Mouse (Mus musculus): Measurements from ENCODE around the gene Celf2. TPM values are rescaled to one million over a fixed set of nuclear protein-coding genes. Genes with fewer than 3 reads are reported as not detected.

Gene Celf2
- polyA plus RNA-seq, 1 experiment from 2014 or later: 25.2 TPM

DNA sequence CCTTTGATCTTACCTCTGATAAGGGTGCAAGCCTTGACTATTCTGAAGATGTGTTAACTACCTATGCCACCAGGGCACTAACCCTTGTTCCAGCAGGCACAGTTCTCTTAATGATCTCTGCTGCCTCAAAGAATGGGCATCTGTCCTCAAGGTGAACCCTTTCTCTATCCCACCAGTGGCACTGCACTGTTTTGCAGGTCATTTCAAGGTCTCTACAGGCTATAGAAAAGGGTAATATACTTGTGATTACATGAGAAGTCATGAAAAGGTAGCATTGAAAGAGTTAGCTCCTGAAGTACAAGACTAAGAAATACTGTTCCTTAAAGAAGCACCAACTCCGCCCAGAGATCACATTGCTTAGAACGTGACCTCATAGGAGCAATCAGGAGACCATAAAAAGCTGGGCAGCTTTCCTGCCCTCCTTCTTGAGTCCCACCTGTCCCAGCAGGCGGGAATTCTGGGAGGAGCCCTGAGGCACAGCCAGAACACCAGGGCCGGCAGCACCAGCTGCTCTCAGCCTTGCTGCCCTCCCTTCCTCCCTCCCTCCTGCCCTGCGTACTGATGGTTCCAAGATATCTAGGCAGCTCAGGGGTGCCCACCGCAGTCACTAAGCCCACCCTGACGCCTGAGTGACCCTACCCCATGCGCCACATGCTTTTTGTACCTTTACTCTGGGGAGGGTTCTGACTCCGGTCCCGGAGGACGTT is 788.5 kb downstream of the Celf2 start:
- DNase-seq (ENCODE audit: low read depth, low spot score) (no peak), ATAC-seq (no peak)
- TF ChIP-seq CTCF (IDR thresholded peaks at IDR 0.05): no peak
- ChIA-PET POLR2A (no interaction called here), CTCF (interaction anchor here (2.0 kb wide), 1 partner anchor 15 kb away, joined by 5 read pairs; no protein-coding TSS in a partner anchor)
- H3K27me3 ChIP-seq: no peaks in the 10 kb centered on the region
- in situ Hi-C loops (cut with MboI; ENCODE audit: low pct_unique_long_range_greater_than_20kb): loop anchor here (25.0 kb wide), 1 partner anchor 534 kb away; no protein-coding TSS in a partner anchor

DNA sequence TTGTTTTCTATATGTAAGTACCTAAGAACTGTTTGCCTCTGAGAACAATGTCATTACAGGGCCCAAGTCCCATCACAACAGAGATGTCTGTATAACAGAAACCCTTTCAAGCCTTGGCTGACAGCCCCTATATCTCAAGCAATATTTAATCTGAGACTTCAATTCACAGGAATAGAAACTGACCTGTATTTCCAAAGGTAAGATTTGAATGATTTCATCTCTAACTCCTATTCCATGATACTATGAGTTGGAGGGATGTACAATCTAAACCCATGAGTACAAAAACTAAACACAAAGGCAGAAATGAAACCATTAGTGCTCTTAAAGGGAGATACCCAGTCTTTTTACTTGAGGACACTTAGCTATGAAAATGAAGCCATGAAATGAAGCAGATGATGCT is 790.5 kb downstream of the Celf2 start:
- in situ Hi-C loops (cut with MboI; ENCODE audit: low pct_unique_long_range_greater_than_20kb): loop anchor here (25.0 kb wide), 1 partner anchor 532 kb away; no protein-coding TSS in a partner anchor
- no peaks in the 10 kb centered on the region for H3K27me3 ChIP-seq
- CTCF ChIA-PET: no interaction called here
- DNase-seq (ENCODE audit: low read depth, low spot score) (no peak), ATAC-seq (no peak)
- POLR2A ChIA-PET: no interaction called here
- no peak for TF ChIP-seq CTCF (IDR thresholded peaks at IDR 0.05)

DNA sequence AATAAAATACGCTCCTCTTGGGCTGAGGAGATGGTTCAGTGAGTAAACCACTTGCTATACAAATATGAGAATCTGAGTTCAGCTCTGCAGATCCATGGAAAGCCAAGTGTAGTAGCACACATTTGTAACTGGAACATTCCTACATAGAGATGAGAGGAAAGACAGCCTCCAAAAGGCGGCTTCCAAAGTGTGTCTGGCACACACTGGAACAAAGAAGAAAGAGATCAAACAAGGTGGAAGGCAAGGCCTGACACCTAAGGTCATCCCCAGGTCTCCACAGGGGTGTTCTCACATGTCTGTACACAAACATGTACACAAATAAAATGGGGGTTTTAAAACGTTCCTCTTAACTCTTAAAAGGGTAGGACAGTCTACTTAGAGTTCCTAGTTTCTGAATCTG is 791.4 kb downstream of the Celf2 start:
- ATAC-seq (no peak), DNase-seq (ENCODE audit: low read depth, low spot score) (no peak)
- in situ Hi-C loops (cut with MboI; ENCODE audit: low pct_unique_long_range_greater_than_20kb): loop anchor here (25.0 kb wide), 1 partner anchor 531 kb away; no protein-coding TSS in a partner anchor
- ChIA-PET POLR2A (no interaction called here), CTCF (no interaction called here)
- no peaks in the 10 kb centered on the region for H3K27me3 ChIP-seq
- TF ChIP-seq CTCF (IDR thresholded peaks at IDR 0.05): no peak

DNA sequence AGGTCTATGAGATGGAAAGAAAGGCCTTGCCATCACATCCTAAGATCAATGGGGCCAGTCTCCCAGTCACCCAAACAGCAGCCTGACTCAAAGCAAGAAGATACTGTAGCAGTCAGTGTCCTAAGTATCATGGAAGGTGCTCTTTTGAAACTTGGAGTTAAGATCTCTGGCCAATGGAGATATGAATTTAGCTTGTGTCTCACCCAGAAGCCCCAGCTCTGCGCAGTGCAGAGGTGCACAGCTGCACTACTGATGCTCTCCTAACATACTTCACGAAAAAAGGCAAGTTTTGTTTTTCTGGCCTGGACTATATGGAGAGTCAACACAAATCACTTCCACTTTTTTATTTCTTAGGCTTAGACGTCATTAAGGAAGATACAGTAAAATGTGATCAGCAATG is 793.8 kb downstream of the Celf2 start:
- ChIA-PET CTCF (interaction anchor here (1.1 kb wide), 1 partner anchor 406 kb away, joined by 3 read pairs; no protein-coding TSS in a partner anchor), POLR2A (no interaction called here)
- in situ Hi-C loops (cut with MboI; ENCODE audit: low pct_unique_long_range_greater_than_20kb): loop anchor here (25.0 kb wide), 1 partner anchor 528 kb away; no protein-coding TSS in a partner anchor
- DNase-seq (ENCODE audit: low read depth, low spot score) (no peak), ATAC-seq (no peak)
- no peak for TF ChIP-seq CTCF (IDR thresholded peaks at IDR 0.05)
- no peaks in the 10 kb centered on the region for H3K27me3 ChIP-seq

DNA sequence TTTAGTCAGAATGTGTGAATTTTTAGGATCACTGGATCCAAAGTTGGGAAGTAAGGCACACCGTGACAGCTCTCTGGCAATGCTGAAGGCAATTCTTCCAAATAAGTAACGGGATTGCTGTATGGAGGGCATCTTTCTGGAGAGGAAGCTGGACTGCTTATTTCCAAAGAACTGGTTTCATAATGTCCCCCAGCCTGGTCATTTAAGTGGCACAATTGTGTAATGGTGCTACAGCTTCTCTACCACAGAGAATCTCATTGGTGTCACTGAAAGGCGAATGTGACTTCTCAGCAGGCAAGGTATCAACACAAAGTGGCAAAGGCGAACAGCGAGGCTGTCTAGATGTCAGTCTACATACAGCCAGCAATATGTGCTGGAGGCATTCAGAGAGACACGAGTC is 795.8 kb downstream of the Celf2 start:
- DNase-seq (ENCODE audit: low read depth, low spot score) (no peak), ATAC-seq (no peak)
- H3K27me3 ChIP-seq: no peaks in the 10 kb centered on the region
- CTCF ChIA-PET: no interaction called here
- POLR2A ChIA-PET: no interaction called here
- in situ Hi-C loops (cut with MboI; ENCODE audit: low pct_unique_long_range_greater_than_20kb): loop anchor here (25.0 kb wide), 1 partner anchor 526 kb away; no protein-coding TSS in a partner anchor
- TF ChIP-seq CTCF (IDR thresholded peaks at IDR 0.05): no peak

DNA sequence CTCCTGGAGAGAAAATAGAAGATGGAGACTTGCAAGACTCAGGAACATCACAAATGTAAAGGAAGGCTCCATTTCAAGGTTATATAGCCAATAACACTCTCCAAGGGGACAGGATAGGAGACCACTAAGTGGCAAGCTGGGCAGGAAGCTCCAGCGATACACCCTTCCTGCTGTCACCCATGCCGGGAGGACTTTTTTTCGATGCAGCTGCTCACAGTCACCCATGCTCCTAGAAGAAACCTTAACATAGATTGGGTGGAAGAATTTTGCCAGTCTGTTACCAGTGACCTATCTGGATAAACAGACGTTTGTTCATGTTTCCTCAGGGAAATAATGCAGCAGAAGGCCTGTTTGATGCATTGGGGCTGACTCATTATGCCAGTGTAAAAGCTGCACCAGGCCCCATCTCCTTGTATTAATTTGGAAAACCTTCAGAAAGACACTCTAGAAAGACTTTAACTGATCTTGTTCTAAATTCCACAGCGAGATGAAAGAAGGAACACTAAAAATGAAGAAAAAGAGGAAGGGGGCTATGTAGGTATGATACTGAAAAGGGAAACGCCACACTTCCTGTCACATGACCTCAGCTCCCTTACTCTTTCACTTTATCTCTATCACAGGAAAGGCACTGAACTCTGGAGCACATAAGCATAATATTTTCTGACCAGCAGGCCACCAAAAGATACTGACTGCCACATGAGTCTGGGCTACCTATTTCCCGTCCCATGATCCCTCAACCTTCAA is 798.5 kb downstream of the Celf2 start:
- TF ChIP-seq CTCF (IDR thresholded peaks at IDR 0.05): no peak
- ChIA-PET CTCF (no interaction called here), POLR2A (no interaction called here)
- DNase-seq (ENCODE audit: low read depth, low spot score) (no peak), ATAC-seq (no peak)
- in situ Hi-C loops (cut with MboI; ENCODE audit: low pct_unique_long_range_greater_than_20kb): loop anchor here (25.0 kb wide), 1 partner anchor 524 kb away; no protein-coding TSS in a partner anchor
- H3K27me3 ChIP-seq: no peaks in the 10 kb centered on the region

DNA sequence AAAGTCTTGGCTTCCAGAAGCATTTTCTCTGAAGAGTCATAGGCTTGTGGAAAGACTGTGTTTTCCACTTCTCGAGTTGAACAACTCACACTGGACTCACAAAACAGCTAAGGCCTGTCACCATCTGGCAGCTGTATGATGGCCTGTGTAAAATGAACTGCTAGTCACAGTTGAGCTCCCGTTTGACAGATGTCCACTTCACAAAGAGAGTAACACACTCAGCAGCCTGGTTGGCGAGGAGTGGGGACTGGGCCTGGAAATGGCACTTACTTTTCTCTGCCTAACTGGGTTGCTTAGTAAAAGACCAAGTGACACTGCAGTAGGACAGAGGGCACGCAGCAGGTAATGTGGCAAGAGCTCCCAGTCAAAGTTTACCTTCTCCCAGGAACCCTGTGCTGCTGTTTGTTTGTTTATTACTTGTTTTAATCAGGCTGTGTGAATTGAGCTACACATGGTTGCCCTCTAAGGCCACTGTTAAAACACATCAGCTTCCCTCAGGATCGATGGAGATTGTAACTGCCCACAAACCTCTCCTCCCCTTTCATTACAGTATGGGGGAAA is 801.3 kb downstream of the Celf2 start:
- ChIA-PET CTCF (interaction anchor here (0.9 to 1.2 kb wide), 2 partner anchors 9 to 109 kb away, joined by 3 to 5 read pairs; no protein-coding TSS in a partner anchor), POLR2A (no interaction called here)
- H3K27me3 ChIP-seq: no peaks in the 10 kb centered on the region
- no peak for TF ChIP-seq CTCF (IDR thresholded peaks at IDR 0.05)
- DNase-seq (ENCODE audit: low read depth, low spot score): no peak
- in situ Hi-C loops (cut with MboI; ENCODE audit: low pct_unique_long_range_greater_than_20kb): loop anchor here (25.0 kb wide), 1 partner anchor 521 kb away; no protein-coding TSS in a partner anchor
- no peak for ATAC-seq

DNA sequence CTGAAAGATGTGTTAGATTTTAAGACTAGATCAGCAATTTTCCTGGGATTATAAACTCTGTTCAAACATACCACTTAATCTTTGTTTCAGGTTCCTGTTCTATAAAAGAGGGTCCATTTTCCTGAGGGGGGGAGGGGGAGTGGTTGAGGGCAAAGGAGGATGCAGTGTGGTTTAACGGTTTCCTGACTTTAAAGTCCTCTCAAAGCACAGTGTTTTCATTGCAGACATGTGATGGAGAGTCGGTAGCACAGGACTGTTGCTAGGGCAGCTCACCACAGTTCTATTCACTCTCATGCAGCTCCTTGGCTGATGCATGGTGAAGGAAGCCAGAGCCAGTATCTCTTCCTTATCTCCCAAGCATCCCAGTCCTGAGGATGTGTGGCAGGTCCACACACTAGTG is 802.1 kb downstream of the Celf2 start:
- ATAC-seq (no peak), DNase-seq (ENCODE audit: low read depth, low spot score) (no peak)
- ChIA-PET CTCF (interaction anchor here (0.9 to 1.2 kb wide), 2 partner anchors 8 to 110 kb away, joined by 3 to 5 read pairs; no protein-coding TSS in a partner anchor), POLR2A (no interaction called here)
- TF ChIP-seq CTCF (IDR thresholded peaks at IDR 0.05): no peak
- in situ Hi-C loops (cut with MboI; ENCODE audit: low pct_unique_long_range_greater_than_20kb): loop anchor here (25.0 kb wide), 1 partner anchor 520 kb away; no protein-coding TSS in a partner anchor
- H3K27me3 ChIP-seq: no peaks in the 10 kb centered on the region

DNA sequence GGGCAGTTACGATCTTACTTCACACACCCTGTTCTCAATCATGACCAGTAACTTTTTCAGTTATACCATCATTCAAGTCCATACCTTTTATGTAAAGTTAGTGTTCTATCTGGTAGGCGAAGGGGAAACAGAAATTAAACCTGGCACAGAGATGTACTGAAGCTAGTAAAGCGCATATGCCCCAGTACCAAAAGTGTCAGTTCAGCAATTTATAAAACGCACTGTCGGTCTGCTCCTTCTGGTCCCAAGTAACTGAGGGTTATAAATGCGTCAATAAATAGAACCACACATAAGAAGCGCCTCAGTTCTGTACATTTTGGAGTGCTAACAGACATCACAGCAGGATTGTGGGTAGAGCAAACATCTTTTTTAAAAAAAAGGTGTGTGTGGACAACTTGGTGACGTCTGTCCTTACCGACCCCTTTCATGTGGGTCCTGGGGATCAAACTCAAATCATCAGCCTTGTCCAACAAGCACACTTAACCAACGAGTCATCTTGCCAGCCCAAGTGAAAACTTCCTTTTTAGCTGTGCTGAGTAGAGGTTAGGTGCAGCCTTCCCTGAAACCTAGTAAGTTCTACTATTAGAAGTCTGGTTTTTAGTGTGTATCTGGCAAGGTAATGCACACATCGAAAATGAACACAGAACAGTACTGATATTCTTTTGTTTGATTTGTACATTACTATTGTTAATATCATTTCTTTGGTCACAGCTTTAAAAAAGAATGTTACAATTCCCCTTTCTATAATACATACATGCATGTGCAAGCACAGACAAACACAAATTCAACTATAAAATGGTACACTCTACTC is 803.2 kb downstream of the Celf2 start:
- no peak for TF ChIP-seq CTCF (IDR thresholded peaks at IDR 0.05)
- no peaks in the 10 kb centered on the region for H3K27me3 ChIP-seq
- in situ Hi-C loops (cut with MboI; ENCODE audit: low pct_unique_long_range_greater_than_20kb): loop anchor here (25.0 kb wide), 1 partner anchor 519 kb away; no protein-coding TSS in a partner anchor
- POLR2A ChIA-PET: no interaction called here
- CTCF ChIA-PET: interaction anchor here (2.1 kb wide), 1 partner anchor 15 kb away, joined by 5 read pairs; no protein-coding TSS in a partner anchor
- no peak for DNase-seq (ENCODE audit: low read depth, low spot score)
- ATAC-seq: no peak

DNA sequence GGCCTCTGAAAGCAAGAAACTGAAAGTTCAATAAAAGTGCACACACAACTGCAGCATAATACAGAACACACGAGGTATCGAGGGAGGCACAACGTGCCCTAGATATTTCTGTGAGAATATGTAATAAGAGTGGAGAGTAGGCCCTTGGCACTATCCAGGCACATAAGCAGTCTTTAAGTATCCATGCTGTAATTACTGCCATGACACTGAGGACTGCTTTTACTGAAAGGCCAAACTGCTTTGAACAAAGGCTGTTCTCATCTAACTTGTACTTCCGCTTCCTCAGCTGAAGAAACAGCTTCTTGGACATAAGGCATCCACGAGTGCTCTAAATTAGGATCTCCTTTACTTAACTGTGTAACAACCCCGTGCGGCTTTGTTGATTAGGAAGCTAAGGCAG is 803.9 kb downstream of the Celf2 start:
- ChIA-PET POLR2A (no interaction called here), CTCF (interaction anchor here (2.1 kb wide), 1 partner anchor 16 kb away, joined by 5 read pairs; no protein-coding TSS in a partner anchor)
- no peaks in the 10 kb centered on the region for H3K27me3 ChIP-seq
- TF ChIP-seq CTCF (IDR thresholded peaks at IDR 0.05): no peak
- DNase-seq (ENCODE audit: low read depth, low spot score) (no peak), ATAC-seq (no peak)
- in situ Hi-C loops (cut with MboI; ENCODE audit: low pct_unique_long_range_greater_than_20kb): loop anchor here (25.0 kb wide), 1 partner anchor 518 kb away; no protein-coding TSS in a partner anchor

Measured in Patski (cell line).